Mouse (Mus musculus): Measurements from ENCODE around the gene Mrpl54.

DNA sequence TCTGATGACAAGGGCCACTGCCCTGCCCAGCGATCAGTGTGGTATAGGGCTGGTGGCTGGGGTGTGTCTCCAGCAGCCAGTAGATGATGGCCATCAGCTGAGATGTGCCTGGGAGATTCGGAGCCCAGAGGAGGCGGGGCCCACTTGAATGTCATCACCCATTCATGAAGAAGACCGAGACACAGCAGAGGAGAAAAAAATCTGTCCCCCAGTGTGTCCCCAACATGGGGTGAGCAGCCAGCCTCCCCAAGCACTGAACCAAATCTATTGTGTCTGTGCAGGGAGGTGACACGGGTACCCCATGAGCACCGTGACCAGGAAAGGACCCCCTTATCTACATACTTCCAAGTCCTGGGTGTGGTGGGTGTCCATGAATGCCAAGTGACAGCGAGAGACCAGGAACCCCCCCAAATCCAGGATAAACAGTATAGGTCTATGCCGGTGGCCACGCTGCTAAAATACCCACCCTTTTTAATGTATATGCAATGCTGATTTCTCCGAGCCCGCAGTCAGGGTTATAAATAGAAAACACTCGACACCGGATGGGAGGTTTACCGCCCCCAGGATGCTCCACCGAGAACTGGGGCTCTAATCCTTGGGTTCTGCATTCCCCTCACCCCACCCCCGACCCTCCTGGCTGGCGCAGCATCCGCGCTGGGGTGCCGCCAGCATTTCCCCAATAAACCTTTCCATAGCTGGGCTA lies 36.8 kb downstream of the Mrpl54 start:
- TF ChIP-seq POLR2A (IDR thresholded peaks at IDR 0.05; ENCODE audit: borderline replicate concordance, insufficient read depth, low read length) = no peak
- TF ChIP-seq CTCF (IDR thresholded peaks at IDR 0.05; ENCODE audit: borderline replicate concordance, insufficient read depth, low read depth, low read length) = no peak
